Mouse (Mus musculus): ENCODE measurements around the gene Adamtsl1. TPM values are rescaled to one million over a fixed set of nuclear protein-coding genes. Genes with fewer than 3 reads are reported as not detected.
A peak's percentile ranks its signal among the peaks of the same experiment; 100 is the strongest.

Adamtsl1 gene
- polyA plus RNA-seq, 1 experiment = 2.7 TPM

GRCm38 (mm10) chr4:85790226-85790625, 276.3 kb downstream of the Adamtsl1 start:
- Histone ChIP-seq H3K4me2 (ENCODE audit: low read depth) (no peak overlapping the region), H3K27me3 (ENCODE audit: control insufficient read depth, insufficient read depth, insufficient read length) (no peaks in the 10 kb centered on the region), H3K36me3 (ENCODE audit: control insufficient read depth, insufficient read depth) (no peaks in the 10 kb centered on the region), H3K79me2 (ENCODE audit: control insufficient read depth, insufficient read depth) (no peaks in the 10 kb centered on the region), H3ac (ENCODE audit: control insufficient read depth, insufficient read length) (no peak overlapping the region), H3K4me3 (no peak overlapping the region)
- TF ChIP-seq POLR2AphosphoS2 (IDR thresholded peaks at IDR 0.05; ENCODE audit: insufficient read length, low read depth) (no peak), REST (IDR thresholded peaks at IDR 0.05; ENCODE audit: insufficient read depth, insufficient read length) (peak; percentile 46)

DNA sequence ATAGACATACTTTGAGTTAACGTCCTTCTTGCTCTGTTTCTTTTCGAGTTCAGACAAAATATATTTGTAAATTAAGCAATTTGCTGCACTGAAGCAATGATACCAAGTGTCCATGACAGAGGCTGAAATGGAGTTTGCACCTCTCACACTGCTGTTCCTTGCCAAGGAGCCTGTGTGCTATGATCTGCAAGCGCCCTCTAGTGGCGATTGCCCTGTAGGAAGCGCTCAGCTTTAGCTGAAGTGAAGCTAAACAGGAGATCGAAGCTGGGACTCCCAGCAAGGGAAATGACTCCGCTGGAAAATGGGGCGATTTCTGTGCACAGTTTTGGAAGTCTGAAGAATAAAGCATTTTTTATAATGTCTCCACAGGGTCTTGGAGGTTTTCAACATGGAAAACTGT, 287.8 kb downstream of the Adamtsl1 start:
- no peaks in the 10 kb centered on the region for H3K79me2 ChIP-seq (ENCODE audit: control insufficient read depth, insufficient read depth)
- no peaks in the 10 kb centered on the region for H3K27me3 ChIP-seq (ENCODE audit: control insufficient read depth, insufficient read depth, insufficient read length)
- H3K36me3 ChIP-seq (ENCODE audit: control insufficient read depth, insufficient read depth) = no peaks in the 10 kb centered on the region
- TF ChIP-seq POLR2A (IDR thresholded peaks at IDR 0.05; ENCODE audit: insufficient read length, low read depth) (no peak), E2F4 (IDR thresholded peaks at IDR 0.05; ENCODE audit: insufficient read depth) (no peak), USF1 (IDR thresholded peaks at IDR 0.05; ENCODE audit: low read depth) (no peak), TCF3 (IDR thresholded peaks at IDR 0.05; ENCODE audit: insufficient read length, low read depth) (no peak), REST (IDR thresholded peaks at IDR 0.05; ENCODE audit: insufficient read depth, insufficient read length) (no peak)
- no peak overlapping the region for H3K4me3 ChIP-seq
- H3ac ChIP-seq (ENCODE audit: control insufficient read depth, insufficient read length) = no peak overlapping the region
- no peak overlapping the region for H3K4me2 ChIP-seq (ENCODE audit: low read depth)

DNA sequence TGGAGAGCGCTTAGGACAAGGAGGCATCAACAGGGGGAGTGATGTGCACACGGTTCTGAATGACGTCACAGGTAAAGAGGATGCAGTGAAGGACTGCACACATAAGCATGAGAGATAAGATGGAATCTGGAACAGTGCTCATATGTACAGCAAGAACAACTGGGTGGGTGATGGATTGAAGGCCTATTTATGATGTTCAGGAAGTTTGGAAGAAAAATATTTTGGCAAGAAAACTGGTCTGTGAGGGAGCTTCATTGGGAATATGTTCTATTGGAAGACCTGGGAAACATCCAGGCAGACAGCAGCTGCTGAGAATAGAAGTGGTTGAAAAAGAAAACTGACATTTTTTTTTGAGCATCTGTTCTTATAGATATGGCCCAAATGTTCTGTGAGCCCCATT, 300.4 kb downstream of the Adamtsl1 start:
- Histone ChIP-seq H3K36me3 (ENCODE audit: control insufficient read depth, insufficient read depth) (no peaks in the 10 kb centered on the region), H3K79me2 (ENCODE audit: control insufficient read depth, insufficient read depth) (no peaks in the 10 kb centered on the region), H3K4me3 (no peak overlapping the region), H3K4me2 (ENCODE audit: low read depth) (no peak overlapping the region), H3K27me3 (ENCODE audit: control insufficient read depth, insufficient read depth, insufficient read length) (no peaks in the 10 kb centered on the region), H3ac (ENCODE audit: control insufficient read depth, insufficient read length) (no peak overlapping the region)
- TF ChIP-seq MYOG (IDR thresholded peaks at IDR 0.05; ENCODE audit: control insufficient read depth in 1 of 3, insufficient read depth in 1 of 3, insufficient read length in 2 of 3, low read depth in 2 of 3) (no peak), E2F4 (IDR thresholded peaks at IDR 0.05; ENCODE audit: insufficient read depth) (no peak), TCF12 (IDR thresholded peaks at IDR 0.05; ENCODE audit: insufficient read depth, poor library complexity, severe bottlenecking) (no peak), MYOD1 (IDR thresholded peaks at IDR 0.05; ENCODE audit: control insufficient read depth in 1 of 3, insufficient read length in 2 of 3, low read depth in 2 of 3) (no peak), POLR2A (IDR thresholded peaks at IDR 0.05; ENCODE audit: insufficient read length, low read depth) (no peak), POLR2AphosphoS2 (IDR thresholded peaks at IDR 0.05; ENCODE audit: insufficient read length, low read depth) (no peak), USF1 (IDR thresholded peaks at IDR 0.05; ENCODE audit: low read depth) (no peak), SRF (IDR thresholded peaks at IDR 0.05; ENCODE audit: control insufficient read depth, insufficient read length, low read depth) (no peak), MAX (IDR thresholded peaks at IDR 0.05; ENCODE audit: low read depth) (no peak), CEBPB (IDR thresholded peaks at IDR 0.05; ENCODE audit: insufficient read depth, poor library complexity, severe bottlenecking) (no peak), TCF3 (IDR thresholded peaks at IDR 0.05; ENCODE audit: insufficient read length, low read depth) (no peak), REST (IDR thresholded peaks at IDR 0.05; ENCODE audit: insufficient read depth, insufficient read length) (no peak)

- TF ChIP-seq POLR2A (IDR thresholded peaks at IDR 0.05; ENCODE audit: insufficient read length, low read depth) (no peak), MYOG (IDR thresholded peaks at IDR 0.05; ENCODE audit: control insufficient read depth in 1 of 3, insufficient read depth in 1 of 3, insufficient read length in 2 of 3, low read depth in 2 of 3) (no peak), E2F4 (IDR thresholded peaks at IDR 0.05; ENCODE audit: insufficient read depth) (no peak), REST (IDR thresholded peaks at IDR 0.05; ENCODE audit: insufficient read depth, insufficient read length) (no peak), SRF (IDR thresholded peaks at IDR 0.05; ENCODE audit: control insufficient read depth, insufficient read length, low read depth) (no peak), MAX (IDR thresholded peaks at IDR 0.05; ENCODE audit: low read depth) (no peak), MYOD1 (IDR thresholded peaks at IDR 0.05; ENCODE audit: control insufficient read depth in 1 of 3, insufficient read length in 2 of 3, low read depth in 2 of 3) (no peak), TCF3 (IDR thresholded peaks at IDR 0.05; ENCODE audit: insufficient read length, low read depth) (no peak), TCF12 (IDR thresholded peaks at IDR 0.05; ENCODE audit: insufficient read depth, poor library complexity, severe bottlenecking) (no peak), POLR2AphosphoS2 (IDR thresholded peaks at IDR 0.05; ENCODE audit: insufficient read length, low read depth) (no peak), CEBPB (IDR thresholded peaks at IDR 0.05; ENCODE audit: insufficient read depth, poor library complexity, severe bottlenecking) (no peak), USF1 (IDR thresholded peaks at IDR 0.05; ENCODE audit: low read depth) (no peak)
- Histone ChIP-seq H3K4me2 (ENCODE audit: low read depth) (no peak overlapping the region), H3ac (ENCODE audit: control insufficient read depth, insufficient read length) (no peak overlapping the region), H3K36me3 (ENCODE audit: control insufficient read depth, insufficient read depth) (no peaks in the 10 kb centered on the region), H3K27me3 (ENCODE audit: control insufficient read depth, insufficient read depth, insufficient read length) (no peaks in the 10 kb centered on the region), H3K79me2 (ENCODE audit: control insufficient read depth, insufficient read depth) (no peaks in the 10 kb centered on the region), H3K4me3 (no peak overlapping the region)
Observed at GRCm38 (mm10) chr4:85818504-85818903, 304.5 kb downstream of the Adamtsl1 start.

DNA sequence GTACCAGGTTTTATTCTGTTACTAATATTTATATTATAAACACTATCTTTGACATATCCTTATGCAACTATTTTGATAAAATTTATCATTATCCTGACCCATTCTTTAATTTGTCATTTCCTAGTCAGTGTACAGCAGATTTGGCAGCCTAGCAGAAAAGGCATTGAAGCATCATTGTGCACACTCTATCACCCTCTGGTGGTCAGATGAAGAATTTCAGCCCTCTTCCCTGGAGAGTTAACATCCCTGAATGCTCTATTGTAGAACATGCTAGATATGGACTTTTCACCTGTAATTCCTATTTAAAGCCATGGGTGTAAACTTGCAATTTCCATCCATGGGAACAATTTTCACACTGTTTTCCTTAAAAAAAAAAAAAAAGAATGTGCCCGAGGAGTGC, 305.2 kb downstream of the Adamtsl1 start:
- Histone ChIP-seq H3K36me3 (ENCODE audit: control insufficient read depth, insufficient read depth) (no peaks in the 10 kb centered on the region), H3K79me2 (ENCODE audit: control insufficient read depth, insufficient read depth) (no peaks in the 10 kb centered on the region), H3ac (ENCODE audit: control insufficient read depth, insufficient read length) (no peak overlapping the region), H3K4me3 (no peak overlapping the region), H3K4me2 (ENCODE audit: low read depth) (no peak overlapping the region), H3K27me3 (ENCODE audit: control insufficient read depth, insufficient read depth, insufficient read length) (no peaks in the 10 kb centered on the region)
- TF ChIP-seq MYOG (IDR thresholded peaks at IDR 0.05; ENCODE audit: control insufficient read depth in 1 of 3, insufficient read depth in 1 of 3, insufficient read length in 2 of 3, low read depth in 2 of 3) (no peak), MAX (IDR thresholded peaks at IDR 0.05; ENCODE audit: low read depth) (no peak), USF1 (IDR thresholded peaks at IDR 0.05; ENCODE audit: low read depth) (no peak), POLR2AphosphoS2 (IDR thresholded peaks at IDR 0.05; ENCODE audit: insufficient read length, low read depth) (no peak)

All from myocyte (in vitro differentiated cells).